Mouse (Mus musculus): ENCODE data around the gene Hdgfl2. TPM values are rescaled to one million over a fixed set of nuclear protein-coding genes. Genes with fewer than 3 reads are reported as not detected.
A peak's percentile ranks its signal among the peaks of the same experiment; 100 is the strongest.

Hdgfl2 gene
- polyA plus RNA-seq, 1 experiment from 2014 or later, result 77.2 TPM

GRCm38 (mm10) chr17:56134463-56134971, 55.1 kb downstream of the Hdgfl2 start:
- 2% methylated on average over 27 of the region's 27 CpGs for WGBS (ENCODE audit: insufficient replicate concordance)

DNA sequence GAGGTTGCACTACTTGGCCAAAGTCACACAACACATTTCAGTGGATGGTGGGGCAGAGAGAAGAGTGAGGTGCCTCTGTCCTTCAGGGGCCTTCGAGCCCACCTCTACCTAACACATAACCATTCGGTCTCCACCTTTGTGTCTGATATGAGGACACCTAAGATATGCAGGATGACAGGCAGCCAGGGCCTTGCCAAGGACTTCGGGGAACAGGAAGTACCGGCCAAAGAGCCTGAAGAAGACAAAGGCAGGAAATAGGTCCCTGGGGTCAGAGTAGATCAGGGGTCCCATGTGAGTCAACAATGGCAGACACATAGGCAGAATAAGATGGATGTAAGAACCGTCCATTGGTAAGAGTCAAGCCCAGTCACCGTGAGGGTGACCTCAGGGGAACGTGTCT, 57.1 kb downstream of the Hdgfl2 start:
- Histone ChIP-seq H3K9me3 (replicated peaks; ENCODE audit: control insufficient read depth, low read length) (no peaks in the 10 kb centered on the region), H3K4me1 (ENCODE audit: control insufficient read depth, insufficient read depth, low read length) (peaks cover 18% of the 10 kb centered on the region), H3K4me3 (ENCODE audit: low read depth, low read length) (no peak overlapping the region), H3K27ac (ENCODE audit: low read depth, low read length) (no peak overlapping the region), H3K4me2 (no peak overlapping the region), H3K9ac (ENCODE audit: low read depth, low read length) (no peak overlapping the region), H3K36me3 (ENCODE audit: control insufficient read depth, insufficient read depth, low read length) (no peaks in the 10 kb centered on the region), H3K27me3 (ENCODE audit: control insufficient read depth, insufficient read depth, low read length) (peaks cover 49% of the 10 kb centered on the region)
- WGBS (ENCODE audit: insufficient replicate concordance), result 74% methylated on average over 7 of the region's 7 CpGs
- ATAC-seq (replicated peaks; ENCODE audit: insufficient number of reproducible peaks, low FRiP score, low TSS enrichment), result no peak

More at GRCm38 (mm10) chr17:56134463-56134971, 55.1 kb downstream of the Hdgfl2 start:
- H3K4me2 ChIP-seq, result peak overlapping the region; percentile 69
- H3K4me3 ChIP-seq (ENCODE audit: low read depth, low read length), result peak overlapping the region; percentile 6
- ATAC-seq (replicated peaks; ENCODE audit: insufficient number of reproducible peaks, low FRiP score, low TSS enrichment), result peak; percentile 25; the same call in 1 of the 2 replicates
- H3K27ac ChIP-seq (ENCODE audit: low read depth, low read length), result no peak overlapping the region
- H3K4me1 ChIP-seq (ENCODE audit: control insufficient read depth, insufficient read depth, low read length), result peaks cover 11% of the 10 kb centered on the region
- 0 out of 2 replicates have a peak, but pooled peaks cover 5% of the 10 kb centered on the region for H3K9me3 ChIP-seq (replicated peaks; ENCODE audit: control insufficient read depth, low read length)
- H3K36me3 ChIP-seq (ENCODE audit: control insufficient read depth, insufficient read depth, low read length), result no peaks in the 10 kb centered on the region
- 0 out of 2 replicates have a peak overlapping the region, but pooled peaks have one; percentile 2 for H3K9ac ChIP-seq (ENCODE audit: low read depth, low read length)
- peaks cover 29% of the 10 kb centered on the region for H3K27me3 ChIP-seq (ENCODE audit: control insufficient read depth, insufficient read depth, low read length)

GRCm38 (mm10) chr17:56137839-56138613, 58.6 kb downstream of the Hdgfl2 start:
- H3K27me3 ChIP-seq (ENCODE audit: control insufficient read depth, insufficient read depth, low read length), result peaks cover 64% of the 10 kb centered on the region
- no peak overlapping the region for H3K4me3 ChIP-seq (ENCODE audit: low read depth, low read length)

DNA sequence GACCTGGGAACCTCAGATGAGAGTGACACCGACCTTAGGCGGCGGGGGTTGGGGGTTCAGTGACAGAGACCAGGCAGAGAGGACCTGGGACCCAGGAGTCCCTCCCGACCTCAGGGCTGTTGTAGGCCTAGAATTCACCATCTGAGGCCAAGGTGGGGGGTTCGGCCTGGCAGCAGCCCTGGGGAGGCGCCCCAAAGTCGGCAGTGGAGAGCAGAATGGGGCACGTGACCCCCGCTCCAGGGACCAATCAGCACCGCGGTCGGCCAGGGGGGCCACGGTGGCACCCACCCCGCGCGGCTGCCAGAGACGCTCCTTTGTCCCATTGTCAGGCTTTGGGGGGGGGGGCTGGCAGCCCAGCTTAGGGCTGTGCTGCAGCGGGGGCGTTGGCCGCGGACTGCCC, 59.9 kb downstream of the Hdgfl2 start:
- H3K4me3 ChIP-seq (ENCODE audit: low read depth, low read length), result peak overlapping the region; percentile 67
- H3K4me2 ChIP-seq, result peak overlapping the region; percentile 98
- ATAC-seq (replicated peaks; ENCODE audit: insufficient number of reproducible peaks, low FRiP score, low TSS enrichment), result no peak
- peaks cover 20% of the 10 kb centered on the region for H3K4me1 ChIP-seq (ENCODE audit: control insufficient read depth, insufficient read depth, low read length)
- H3K9me3 ChIP-seq (replicated peaks; ENCODE audit: control insufficient read depth, low read length), result no peaks in the 10 kb centered on the region
- no peaks in the 10 kb centered on the region for H3K36me3 ChIP-seq (ENCODE audit: control insufficient read depth, insufficient read depth, low read length)
- H3K9ac ChIP-seq (ENCODE audit: low read depth, low read length), result no peak overlapping the region
- peaks cover 77% of the 10 kb centered on the region for H3K27me3 ChIP-seq (ENCODE audit: control insufficient read depth, insufficient read depth, low read length)
- 8% methylated on average over 16 of the region's 21 CpGs for WGBS (ENCODE audit: insufficient replicate concordance)
- H3K27ac ChIP-seq (ENCODE audit: low read depth, low read length), result no peak overlapping the region

More at GRCm38 (mm10) chr17:56137839-56138613, 58.6 kb downstream of the Hdgfl2 start:
- Histone ChIP-seq H3K4me2 (peak overlapping the region; percentile 27; the same call in 1 of the 2 replicates), H3K9ac (ENCODE audit: low read depth, low read length) (0 out of 2 replicates have a peak overlapping the region, but pooled peaks have one; percentile 1), H3K36me3 (ENCODE audit: control insufficient read depth, insufficient read depth, low read length) (no peaks in the 10 kb centered on the region), H3K4me1 (ENCODE audit: control insufficient read depth, insufficient read depth, low read length) (peaks cover 26% of the 10 kb centered on the region), H3K27ac (ENCODE audit: low read depth, low read length) (no peak overlapping the region), H3K9me3 (replicated peaks; ENCODE audit: control insufficient read depth, low read length) (no peaks in the 10 kb centered on the region)
- WGBS (ENCODE audit: insufficient replicate concordance), result 15% methylated on average over 25 of the region's 25 CpGs
- no peak for ATAC-seq (replicated peaks; ENCODE audit: insufficient number of reproducible peaks, low FRiP score, low TSS enrichment)

GRCm38 (mm10) chr17:56139858-56140595, 60.6 kb downstream of the Hdgfl2 start, which contains the start of gene Sema6b:
TSS of gene Sema6b (minus strand) at chr17:56140343.
- no peak for ATAC-seq (replicated peaks; ENCODE audit: insufficient number of reproducible peaks, low FRiP score, low TSS enrichment)
- 2% methylated on average over 76 of the region's 79 CpGs for WGBS (ENCODE audit: insufficient replicate concordance)
- Histone ChIP-seq H3K9me3 (replicated peaks; ENCODE audit: control insufficient read depth, low read length) (no peaks in the 10 kb centered on the region), H3K36me3 (ENCODE audit: control insufficient read depth, insufficient read depth, low read length) (no peaks in the 10 kb centered on the region), H3K9ac (ENCODE audit: low read depth, low read length) (peak within 1 kb of the TSS; percentile 50), H3K4me2 (peak within 1 kb of the TSS; percentile 98), H3K27ac (ENCODE audit: low read depth, low read length) (no peak within 1 kb of the TSS), H3K4me1 (ENCODE audit: control insufficient read depth, insufficient read depth, low read length) (peaks cover 17% of the 10 kb centered on the region), H3K27me3 (ENCODE audit: control insufficient read depth, insufficient read depth, low read length) (peaks cover 82% of the 10 kb centered on the region), H3K4me3 (ENCODE audit: low read depth, low read length) (peak within 1 kb of the TSS; percentile 67)

- peak overlapping the region; percentile 36 for H3K4me3 ChIP-seq (ENCODE audit: low read depth, low read length)
- H3K4me1 ChIP-seq (ENCODE audit: control insufficient read depth, insufficient read depth, low read length), result peaks cover 17% of the 10 kb centered on the region
- no peaks in the 10 kb centered on the region for H3K36me3 ChIP-seq (ENCODE audit: control insufficient read depth, insufficient read depth, low read length)
- H3K27ac ChIP-seq (ENCODE audit: low read depth, low read length), result no peak overlapping the region
- no peak for ATAC-seq (replicated peaks; ENCODE audit: insufficient number of reproducible peaks, low FRiP score, low TSS enrichment)
- no peaks in the 10 kb centered on the region for H3K9me3 ChIP-seq (replicated peaks; ENCODE audit: control insufficient read depth, low read length)
- peaks cover 94% of the 10 kb centered on the region for H3K27me3 ChIP-seq (ENCODE audit: control insufficient read depth, insufficient read depth, low read length)
- peak overlapping the region; percentile 66 for H3K4me2 ChIP-seq
- under 1% methylated on average over 47 of the region's 47 CpGs for WGBS (ENCODE audit: insufficient replicate concordance)
- 0 out of 2 replicates have a peak overlapping the region, but pooled peaks have one; percentile 17 for H3K9ac ChIP-seq (ENCODE audit: low read depth, low read length)
Observed at GRCm38 (mm10) chr17:56141702-56142605, 62.5 kb downstream of the Hdgfl2 start.

DNA sequence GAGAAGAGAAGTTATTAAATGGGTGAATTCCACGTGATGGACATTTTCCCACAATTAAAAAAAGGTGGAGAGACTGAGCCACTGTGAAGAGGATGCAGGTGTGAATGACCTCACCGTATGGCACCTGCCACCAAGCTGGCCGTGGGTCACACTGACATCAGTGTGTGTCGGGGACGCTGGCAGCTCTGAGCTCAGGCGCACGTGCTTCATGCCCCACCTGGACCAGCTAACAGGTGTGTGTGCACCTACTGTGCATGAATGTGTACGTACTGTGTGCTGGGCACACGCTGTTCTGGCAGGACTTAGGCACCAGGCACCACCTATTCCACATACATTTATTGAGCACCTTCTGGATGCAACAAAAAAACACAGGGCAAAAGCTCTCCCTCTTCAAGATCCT, 65.1 kb downstream of the Hdgfl2 start:
- ATAC-seq (replicated peaks; ENCODE audit: insufficient number of reproducible peaks, low FRiP score, low TSS enrichment), result no peak
- peaks cover 100% of the 10 kb centered on the region for H3K27me3 ChIP-seq (ENCODE audit: control insufficient read depth, insufficient read depth, low read length)
- H3K9me3 ChIP-seq (replicated peaks; ENCODE audit: control insufficient read depth, low read length), result no peaks in the 10 kb centered on the region
- no peak overlapping the region for H3K4me3 ChIP-seq (ENCODE audit: low read depth, low read length)
- H3K27ac ChIP-seq (ENCODE audit: low read depth, low read length), result no peak overlapping the region
- WGBS (ENCODE audit: insufficient replicate concordance), result 70% methylated on average over 9 of the region's 9 CpGs
- H3K4me1 ChIP-seq (ENCODE audit: control insufficient read depth, insufficient read depth, low read length), result peaks cover 17% of the 10 kb centered on the region
- no peak overlapping the region for H3K9ac ChIP-seq (ENCODE audit: low read depth, low read length)
- no peaks in the 10 kb centered on the region for H3K36me3 ChIP-seq (ENCODE audit: control insufficient read depth, insufficient read depth, low read length)
- H3K4me2 ChIP-seq, result no peak overlapping the region
